ENCODE assay signal across 8 mouse cellular contexts in genomic region chr17:26370521-26371245, GRCm38 (mm10). TPM values are rescaled to one million over a fixed set of nuclear protein-coding genes. Genes with fewer than 3 reads are reported as not detected.
A peak's percentile ranks its signal among the peaks of the same experiment; 100 is the strongest.
DNase-seq lines count a peak whose midpoint lies in the region; ATAC-seq and TF ChIP-seq lines count a peak whose summit lies in the region.

No protein-coding gene starts in this region.

- no peak for TF ChIP-seq POLR2A in small intestine, adult 2 months (IDR thresholded peaks at IDR 0.05; ENCODE audit: low read depth, low read length)

- no peaks in the 10 kb centered on the region for H3K27me3 ChIP-seq in heart, postnatal 0 days (ENCODE audit: control insufficient read depth, insufficient read depth, low read length)
- 0 out of 2 replicates have a peak, but pooled peaks cover 3% of the 10 kb centered on the region for H3K27me3 ChIP-seq in heart, embryonic 12.5 days (replicated peaks)
- no peaks in the 10 kb centered on the region; the same call in 1 of the 2 replicates for H3K27me3 ChIP-seq in small intestine, adult 2 months (ENCODE audit: control insufficient read depth, insufficient read depth, low read length)

- peak; percentile 38 for DNase-seq in heart, postnatal 0 days (ENCODE audit: low spot score)
- DNase-seq in CD4-positive, CD25-positive, alpha-beta regulatory T cell, adult 2 months (ENCODE audit: low read depth, low spot score), result peak; percentile 71
- DNase-seq in adrenal gland, adult 18-20 months (ENCODE audit: low spot score in 2 of 2), result peak; percentile 56 to 62
- DNase-seq in lung, adult 18-20 months, result peak; percentile 75 to 86
- DNase-seq in yolk sac, embryonic 10.5 days (ENCODE audit: low spot score), result no peak

- H3K36me3 ChIP-seq in heart, postnatal 0 days (replicated peaks; ENCODE audit: control insufficient read depth, insufficient read depth, low read length), result no peaks in the 10 kb centered on the region
- H3K36me3 ChIP-seq in heart, embryonic 12.5 days, result no peaks in the 10 kb centered on the region
- no peaks in the 10 kb centered on the region for H3K36me3 ChIP-seq in small intestine, adult 2 months (ENCODE audit: control insufficient read depth, insufficient read depth, low read length)

- H3K4me1 ChIP-seq in heart, postnatal 0 days (ENCODE audit: control insufficient read depth, insufficient read depth), result peaks cover 11% of the 10 kb centered on the region
- peaks cover 46% of the 10 kb centered on the region for H3K4me1 ChIP-seq in heart, embryonic 12.5 days (replicated peaks)
- H3K4me1 ChIP-seq in small intestine, adult 2 months (ENCODE audit: control insufficient read depth, insufficient read depth, insufficient read length, low read length), result no peaks in the 10 kb centered on the region

- TF ChIP-seq EP300 in heart, postnatal 0 days (IDR thresholded peaks at IDR 0.05; ENCODE audit: low read depth), result 0 out of 2 replicates have a peak, but pooled peaks have one; percentile 27

- no peak overlapping the region for H3K4me2 ChIP-seq in heart, postnatal 0 days (ENCODE audit: low read depth, low read length)
- no peak overlapping the region for H3K4me2 ChIP-seq in heart, embryonic 12.5 days

- no peaks in the 10 kb centered on the region for H3K9me3 ChIP-seq in heart, postnatal 0 days (replicated peaks; ENCODE audit: control insufficient read depth, low read length)
- H3K9me3 ChIP-seq in heart, embryonic 12.5 days (replicated peaks), result no peaks in the 10 kb centered on the region

- WGBS in heart, postnatal 0 days, result 23% methylated on average over 9 of the region's 9 CpGs
- WGBS in heart, embryonic 12.5 days, result 35% methylated on average over 9 of the region's 9 CpGs
- 42% methylated on average over 9 of the region's 9 CpGs for WGBS in small intestine, adult 2 months

- H3K9ac ChIP-seq in heart, postnatal 0 days (replicated peaks; ENCODE audit: low read depth, low read length), result no peak overlapping the region
- no peak overlapping the region for H3K9ac ChIP-seq in heart, embryonic 12.5 days

- no peak overlapping the region for H3K27ac ChIP-seq in heart, postnatal 0 days (ENCODE audit: low read depth)
- H3K27ac ChIP-seq in heart, embryonic 12.5 days (ENCODE audit: poor library complexity, severe bottlenecking), result no peak overlapping the region
- H3K27ac ChIP-seq in small intestine, adult 2 months (ENCODE audit: insufficient read depth, low read depth, low read length), result no peak overlapping the region

- peak; percentile 62; the same call in 1 of the 2 replicates for ATAC-seq in heart, postnatal 0 days (ENCODE audit: insufficient read depth, low read depth)
- no peak for ATAC-seq in heart, embryonic 12.5 days (ENCODE audit: insufficient number of reproducible peaks, low FRiP score)
- ATAC-seq in inflammation-experienced regulatory T-cells, adult 6 months, result peak; percentile 41

- peak; percentile 79 for TF ChIP-seq CTCF in heart, postnatal 0 days (IDR thresholded peaks at IDR 0.05; ENCODE audit: low read depth)
- TF ChIP-seq CTCF in small intestine, adult 2 months (IDR thresholded peaks at IDR 0.05; ENCODE audit: extremely low read depth, insufficient read length, insufficient replicate concordance, low read depth, low read length), result peak; percentile 58; the same call in 1 of the 2 replicates

- H3K4me3 ChIP-seq in heart, postnatal 0 days (ENCODE audit: low read depth, low read length), result no peak overlapping the region
- H3K4me3 ChIP-seq in heart, embryonic 12.5 days, result no peak overlapping the region
- H3K4me3 ChIP-seq in small intestine, adult 2 months (ENCODE audit: low read depth, low read length), result no peak overlapping the region

RNA-seq across cellular contexts. Expression of gene Neurl1b, which starts 43.9 kb away (rescaled TPM):
- 66.1 and 143 TPM in 2 replicates for total RNA-seq in heart, postnatal 0 days (2014; rRNA removed; ENCODE audit: low replicate concordance)
- 1.2 and 1.6 TPM in 2 replicates for polyA plus RNA-seq in heart, postnatal 0 days (2015; fragmentation: Nextera tagmentation; extraction: Ambion mirVana)
- polyA plus RNA-seq in heart, embryonic 12.5 days (2016; fragmentation: Nextera tagmentation; extraction: Ambion mirVana), result 2.2 and 2.4 TPM in 2 replicates
- total RNA-seq in adrenal gland, adult 18-20 months (2021), result 10 to 100 TPM; 23.2 to 35.2 TPM
- polyA plus RNA-seq in inflammation-experienced regulatory T-cells, adult 6 months (2017; shearing (Covaris generic)), result 1 to 10 TPM in 1 of 3 experiments, not detected in 2; 1.2 TPM
- 39.3 and 79.7 TPM in 2 replicates for polyA plus RNA-seq in small intestine, adult 2 months (2012; rRNA removed)

Comparison
In these comparisons a context has a peak if more than half of its experiments do, and no peak if none do; other contexts are left out.
1. RNA of gene Neurl1b, which starts 43.9 kb away (polyA plus RNA-seq): 39.3 to 79.7 TPM in small intestine, adult 2 months; 2.2 to 2.4 TPM in heart, embryonic 12.5 days, 1.2 to 1.6 TPM in heart, postnatal 0 days and 1.2 TPM in inflammation-experienced regulatory T-cells, adult 6 months; every median in the first group is over 10 times any median in the second.